Mouse (Mus musculus) G1E (cell line): ENCODE data around the gene Pou5f1.

Source experiments
- CTCF ChIP-seq: IDR thresholded peaks from 2 replicates; pipeline ENCODE4 v1.5.1; 2012; ENCODE audit warnings: low read depth, low read length, inconsistent platforms, mixed read lengths
- POLR2AphosphoS5 ChIP-seq: IDR thresholded peaks from 2 replicates; pipeline ENCODE4 v1.6.1; 2012; ENCODE audit warnings: low read depth, low read length, inconsistent platforms; ENCODE audit not compliant: insufficient replicate concordance
- TAL1 ChIP-seq: conservative IDR thresholded peaks from 2 replicates; pipeline ENCODE4 v1.6.1; 2012; ENCODE audit warnings: low read depth, low read length, inconsistent platforms, mixed read lengths

GRCm38 (mm10) chr17:35532901-35533300, 27.1 kb downstream of the Pou5f1 start, which contains the start of gene Psors1c2:
- no peak for TF ChIP-seq CTCF
- no peak for TF ChIP-seq POLR2AphosphoS5
- no peak for TF ChIP-seq TAL1
